Mouse (Mus musculus) cortical plate, adult 2 months (tissue): ENCODE results near the gene Taf6l.

Source experiments
- CTCF ChIP-seq: fragments of 200-500 bp; IDR thresholded peaks from 2 replicates; pipeline ENCODE4 v1.5.1; 2011; ENCODE audit warnings: mild to moderate bottlenecking, control low read depth, low read length; ENCODE audit not compliant: insufficient read depth; ENCODE audit errors: extremely low read depth
- POLR2A ChIP-seq: fragments of 200-500 bp; IDR thresholded peaks from 2 replicates; pipeline ENCODE4 v1.6.1; 2011; ENCODE audit warnings: mild to moderate bottlenecking, low read length, control low read depth; ENCODE audit not compliant: insufficient read depth; ENCODE audit errors: extremely low read depth

DNA sequence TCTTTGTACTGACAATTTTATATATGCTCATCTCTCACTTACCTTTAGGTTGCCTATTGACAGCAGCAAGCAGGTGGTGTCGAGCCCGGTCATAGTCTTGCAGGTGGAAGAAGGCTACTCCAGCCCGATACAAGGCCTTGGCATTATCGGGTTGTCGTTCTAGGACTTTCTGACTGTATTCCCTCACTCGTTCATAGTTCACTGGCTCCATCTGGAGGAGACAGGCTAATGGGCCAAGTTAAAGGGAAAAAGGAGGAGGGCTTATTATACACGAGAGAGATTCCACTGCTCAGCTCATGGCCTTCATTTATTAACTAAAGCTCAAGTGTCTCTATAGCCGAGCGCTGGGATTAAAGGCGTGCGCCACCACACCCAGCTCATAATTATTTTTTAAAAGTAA is 29.6 kb upstream of the Taf6l start:
- TF ChIP-seq CTCF: peak; percentile 11; the same call in 1 of the 2 replicates
- no peak for TF ChIP-seq POLR2A
